Mouse (Mus musculus) left cerebral cortex, adult 9 months (tissue): Measurements from ENCODE around the gene Tax1bp3.
A peak's percentile ranks its signal among the peaks of the same experiment; 100 is the strongest.

Source experiments
- DNase-seq, 2 experiments: peaks; one replicate each; pipeline ENCODE4 v3.0.0; 2022; ENCODE audit warnings: low spot score in 2 of 2

Tax1bp3 gene

GRCm38 (mm10) chr11:73175612-73176011, 1.3 kb upstream of the Tax1bp3 start:
- DNase-seq, result no peak

DNA sequence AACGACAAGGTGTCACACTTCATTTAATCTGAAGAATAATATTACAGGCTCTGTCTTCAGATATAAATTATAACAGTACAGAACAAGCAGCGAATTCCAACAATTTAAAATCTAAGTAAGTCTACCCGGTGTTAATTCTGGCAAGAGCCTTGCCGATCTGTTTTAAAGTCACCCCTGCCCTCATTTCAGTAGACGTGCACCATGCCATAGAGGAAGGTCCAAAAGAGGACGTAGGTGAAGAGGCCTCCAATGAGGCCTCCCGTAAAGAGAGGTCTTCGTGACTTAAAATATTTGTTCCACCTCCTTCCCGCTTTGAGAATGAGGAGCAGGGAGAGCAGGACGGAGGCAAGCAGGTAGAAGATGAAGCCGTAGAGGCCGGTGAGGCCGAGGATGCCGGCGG, 697 bp upstream of the Tax1bp3 start:
- DNase-seq, result no peak

- no peak for DNase-seq
These were observed 609 bp downstream of the Tax1bp3 start for GRCm38 (mm10) chr11:73177509-73177875.

- DNase-seq, result no peak
These were observed 1.0 kb downstream of the Tax1bp3 start for GRCm38 (mm10) chr11:73177895-73178294.

DNA sequence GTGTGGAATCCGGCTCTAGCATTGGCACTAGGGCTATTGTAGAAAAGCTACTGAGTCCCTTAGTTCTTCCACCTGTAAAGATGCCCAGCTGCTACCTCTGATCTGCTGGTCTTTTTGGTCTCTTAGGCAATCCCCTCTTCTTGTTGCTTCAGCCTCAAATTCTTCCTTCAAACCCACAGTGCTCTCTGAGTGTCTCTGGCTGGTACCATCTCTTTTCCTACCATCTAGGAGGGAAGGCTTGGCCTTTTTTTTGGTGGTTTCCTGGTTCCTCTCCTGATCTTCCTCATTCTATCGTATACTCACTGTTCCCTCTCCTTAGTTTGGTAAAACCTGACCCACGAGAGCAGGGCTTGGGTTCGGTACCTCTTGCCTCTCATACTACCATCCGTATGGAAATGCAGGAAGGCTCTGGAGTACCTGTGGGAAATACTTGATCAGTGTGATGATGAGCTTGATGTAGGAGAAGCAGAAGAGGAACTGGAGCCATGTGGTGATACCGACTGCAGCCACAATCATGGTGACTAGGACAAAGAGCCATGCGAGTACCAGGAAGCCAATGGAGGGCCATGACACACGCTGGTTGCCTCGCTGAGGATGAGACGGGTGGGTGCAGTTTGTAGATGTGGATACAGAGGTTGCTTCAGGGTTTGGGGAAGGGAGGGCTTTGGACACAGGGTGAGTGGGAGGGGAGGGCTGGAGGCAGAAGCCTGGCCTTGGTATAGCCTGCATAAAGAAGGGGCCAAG, 9.2 kb downstream of the Tax1bp3 start:
- DNase-seq, result no peak

GRCm38 (mm10) chr11:73187231-73187630, 10.3 kb downstream of the Tax1bp3 start:
- DNase-seq, result no peak

GRCm38 (mm10) chr11:73193047-73193446, 16.2 kb downstream of the Tax1bp3 start:
- DNase-seq, result no peak

DNA sequence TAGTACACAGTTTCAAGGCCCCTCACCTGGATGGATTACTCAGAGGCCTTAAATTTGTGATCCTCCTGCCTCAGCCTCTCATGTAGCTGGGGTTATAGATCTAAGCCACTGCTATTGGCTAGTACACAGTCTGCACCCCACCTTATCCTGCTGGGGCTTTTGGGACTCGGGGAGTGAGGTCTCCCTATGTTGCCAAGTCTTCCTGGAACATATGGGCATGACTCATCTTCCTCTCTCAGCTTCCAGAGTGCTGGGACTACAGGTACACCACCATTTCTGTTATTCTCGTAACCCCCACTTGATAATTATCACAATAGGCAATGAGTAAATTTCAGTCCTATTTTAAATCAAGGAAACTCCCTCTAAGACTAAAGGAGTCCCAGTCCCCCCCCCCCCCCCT, 17.6 kb downstream of the Tax1bp3 start:
- no peak for DNase-seq

DNA sequence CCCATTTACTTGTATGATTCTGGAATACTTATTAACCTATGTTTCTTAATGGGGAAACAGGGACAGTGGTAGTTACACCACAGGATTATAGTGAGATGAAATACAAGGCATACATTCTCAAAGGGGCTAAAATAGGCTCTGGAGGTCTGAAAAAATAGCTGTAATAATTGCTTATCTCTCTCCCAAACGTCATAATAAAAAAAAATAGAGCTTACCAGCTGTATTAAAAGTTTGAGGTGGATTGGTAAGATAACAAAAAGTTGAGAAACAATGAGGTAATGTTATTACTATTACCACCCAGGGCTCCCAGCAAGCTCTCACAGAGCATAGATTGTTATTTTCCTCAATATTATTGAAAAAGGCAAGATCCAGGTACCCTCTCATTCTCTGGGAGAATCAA, 21.3 kb downstream of the Tax1bp3 start:
- DNase-seq, result no peak

GRCm38 (mm10) chr11:73198603-73199229, 21.8 kb downstream of the Tax1bp3 start, which contains the start of gene Ctns:
Gene Ctns (minus strand): TSS chr11:73199042.
- peak in 1 of 2 experiments; percentile 85 for DNase-seq

- DNase-seq, result peak; percentile 93 to 98
These were observed 22.4 kb downstream of the Tax1bp3 start, which contains the start of gene Shpk for GRCm38 (mm10) chr11:73199230-73199712. Gene Shpk (plus strand): TSS chr11:73199460.

GRCm38 (mm10) chr11:73199879-73200278, 23.0 kb downstream of the Tax1bp3 start:
- DNase-seq, result no peak

DNA sequence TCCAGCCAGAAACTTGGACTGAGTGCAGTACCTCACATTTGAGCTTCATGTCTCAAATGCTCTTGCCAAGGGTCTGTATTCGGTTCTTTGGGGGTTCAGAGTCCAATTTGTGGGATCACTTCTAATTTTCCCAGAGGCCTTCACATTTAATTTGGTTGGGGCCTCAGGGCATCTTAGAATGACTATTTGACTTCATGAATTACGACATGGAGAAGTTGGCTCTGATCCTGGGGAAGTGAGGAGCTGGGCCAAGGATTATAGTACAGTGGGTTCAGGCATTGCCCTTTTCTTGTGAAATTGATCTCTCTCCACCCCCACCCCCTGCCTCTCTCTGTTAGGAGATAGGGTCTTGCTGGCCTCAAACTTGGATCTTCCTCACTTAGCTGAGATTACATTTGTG, 24.1 kb downstream of the Tax1bp3 start:
- DNase-seq, result no peak

DNA sequence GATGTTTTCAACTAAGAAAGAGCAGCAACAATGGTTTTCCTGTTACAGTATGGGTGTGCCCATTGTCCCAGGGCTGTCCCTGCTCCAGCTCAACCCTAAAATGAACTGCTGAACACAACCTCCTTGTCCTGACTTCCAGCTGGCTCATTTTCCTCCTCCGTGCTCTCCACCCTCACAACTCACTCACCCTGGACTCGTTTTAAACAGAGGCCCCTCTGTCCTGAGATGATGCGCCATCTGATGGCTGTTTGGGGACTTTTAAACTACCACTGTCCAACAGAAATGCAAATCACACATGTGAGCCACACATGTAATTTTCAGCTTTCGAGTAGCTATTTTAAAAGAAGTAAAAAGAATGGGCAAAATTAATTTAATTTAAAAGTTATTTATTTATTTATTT, 24.7 kb downstream of the Tax1bp3 start:
- no peak for DNase-seq

DNA sequence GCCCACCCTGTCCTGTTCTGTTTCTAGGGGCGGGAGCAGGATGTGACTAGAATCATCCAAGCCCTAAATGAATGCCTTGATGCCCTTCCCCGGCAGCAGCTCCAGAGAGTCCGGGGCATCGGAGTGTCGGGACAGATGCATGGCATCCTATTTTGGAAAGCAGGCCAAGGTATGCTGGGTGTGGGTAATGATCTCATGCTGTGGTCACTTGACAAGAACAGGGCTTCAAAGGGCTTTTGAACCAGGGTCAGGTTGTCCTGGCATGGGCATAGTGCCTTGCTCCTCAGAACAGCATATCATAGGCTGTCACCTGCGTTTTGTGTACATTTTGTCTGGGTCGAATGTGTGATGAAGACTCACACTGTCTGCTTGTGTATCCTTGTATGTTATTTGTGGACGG, 27.0 kb downstream of the Tax1bp3 start:
- DNase-seq, result no peak

- DNase-seq, result no peak
These were observed 28.3 kb downstream of the Tax1bp3 start for GRCm38 (mm10) chr11:73205194-73205593.

GRCm38 (mm10) chr11:73207621-73208020, 30.7 kb downstream of the Tax1bp3 start:
- no peak for DNase-seq

DNA sequence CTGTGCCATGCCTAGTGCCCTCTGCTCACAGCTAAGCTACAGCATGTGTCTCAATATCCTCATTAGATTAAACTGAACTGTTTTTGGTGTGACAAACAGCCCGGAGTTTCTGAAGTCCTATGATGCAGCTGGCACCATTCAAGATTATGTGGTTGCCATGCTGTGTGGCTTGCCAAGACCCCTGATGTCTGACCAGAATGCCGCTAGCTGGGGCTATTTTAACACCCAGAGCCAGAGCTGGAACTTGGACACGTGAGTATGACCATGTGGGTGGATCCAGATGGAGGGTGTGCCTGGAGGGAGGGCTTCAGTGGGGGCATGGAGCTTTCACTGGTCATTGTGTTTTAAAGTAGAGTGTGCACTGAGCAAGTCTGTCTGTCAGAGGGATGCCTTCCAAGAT, 37.1 kb downstream of the Tax1bp3 start:
- no peak for DNase-seq

DNA sequence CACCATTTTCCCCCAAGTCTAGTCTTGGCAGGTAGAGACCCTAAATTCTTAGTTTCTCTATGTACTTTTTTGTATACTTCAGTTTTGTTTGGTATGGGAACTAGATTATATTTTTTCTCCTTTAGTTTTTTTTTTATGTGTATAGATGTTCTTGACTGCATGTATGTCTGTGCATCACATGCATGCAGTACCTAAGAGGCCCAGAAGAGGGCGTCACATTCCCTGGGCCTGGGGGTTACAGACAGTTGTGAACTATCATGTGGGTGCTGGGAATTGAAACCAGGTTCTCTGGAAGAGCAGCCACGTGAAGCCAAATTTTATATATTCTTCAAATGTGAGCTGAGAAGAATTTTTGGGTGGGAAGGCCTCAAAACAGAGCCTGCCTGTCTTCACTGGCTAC, 42.8 kb downstream of the Tax1bp3 start:
- no peak for DNase-seq

DNA sequence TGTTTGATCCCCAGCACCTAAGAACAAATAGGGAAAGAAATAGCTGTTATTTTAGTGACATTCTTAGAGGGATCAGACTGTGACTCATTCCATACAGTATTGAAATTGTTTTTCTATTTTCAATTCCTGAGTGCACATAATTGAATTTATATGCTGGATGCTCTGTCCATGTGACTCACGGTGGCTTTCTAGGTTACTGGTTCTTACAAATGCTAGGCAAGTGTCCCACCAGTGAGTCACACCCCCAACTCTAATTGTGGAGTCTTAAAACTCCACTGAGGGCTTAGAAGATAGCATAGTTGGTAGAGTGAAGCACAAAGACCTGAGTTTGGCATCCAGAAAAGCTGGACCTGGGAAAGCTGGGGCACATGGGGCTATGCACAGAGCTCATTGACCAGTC, 43.8 kb downstream of the Tax1bp3 start:
- no peak for DNase-seq

- no peak for DNase-seq
These were observed 46.0 kb downstream of the Tax1bp3 start for GRCm38 (mm10) chr11:73222846-73223245.

DNA sequence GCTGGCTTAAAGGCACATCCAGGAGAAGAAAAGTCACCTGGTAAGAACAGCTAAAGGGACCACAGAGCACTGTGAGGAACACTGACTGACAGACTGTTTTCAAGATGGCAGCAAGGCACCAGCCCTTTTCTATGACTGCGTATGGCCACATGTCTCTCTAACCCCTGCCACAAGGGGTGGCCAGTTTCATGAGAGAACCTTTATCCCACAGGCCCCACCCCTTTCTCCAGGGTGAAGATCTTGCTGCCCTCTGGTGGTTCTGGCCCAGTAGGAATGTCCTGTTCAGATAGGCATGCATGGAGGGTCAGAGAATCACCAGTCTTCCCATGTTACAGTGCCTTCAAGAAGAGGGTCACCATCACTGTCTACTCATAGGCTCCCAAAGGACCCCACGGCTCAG, 47.1 kb downstream of the Tax1bp3 start:
- DNase-seq, result peak in 1 of 2 experiments; percentile 6

GRCm38 (mm10) chr11:73225856-73226255, 49.0 kb downstream of the Tax1bp3 start:
- DNase-seq, result no peak
